Mouse (Mus musculus): Measurements from ENCODE around the gene Idh3g.

DNA sequence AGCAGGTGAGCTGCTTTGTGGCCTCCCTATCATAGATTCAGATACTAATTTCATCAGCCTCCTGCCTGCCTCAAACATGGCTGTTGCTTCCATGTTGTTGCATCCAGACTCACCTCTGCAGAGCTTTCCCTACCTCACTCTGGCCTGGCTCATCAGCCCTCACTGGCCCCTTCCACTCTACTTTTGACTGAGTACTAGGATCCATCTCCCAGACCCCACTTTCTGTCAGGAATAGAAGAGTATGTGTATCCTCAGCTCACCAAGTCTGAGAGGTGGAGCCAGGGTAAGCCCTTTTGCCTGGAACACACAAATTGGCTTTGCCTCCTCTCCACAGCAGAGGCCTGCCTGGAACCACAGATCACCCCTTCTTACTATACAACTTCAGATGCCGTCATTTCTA, 1.8 kb upstream of the Idh3g start:
- TF ChIP-seq CTCF (IDR thresholded peaks at IDR 0.05; ENCODE audit: low read depth): no peak
- no peak for TF ChIP-seq EP300 (optimal IDR thresholded peaks at IDR 0.05)
